Mouse (Mus musculus): Measurements from ENCODE around the gene Sfxn2. TPM values are rescaled to one million over a fixed set of nuclear protein-coding genes. Genes with fewer than 3 reads are reported as not detected.

Gene Sfxn2
- polyA plus RNA-seq, 1 experiment from 2014 or later, result 12.9 TPM

DNA sequence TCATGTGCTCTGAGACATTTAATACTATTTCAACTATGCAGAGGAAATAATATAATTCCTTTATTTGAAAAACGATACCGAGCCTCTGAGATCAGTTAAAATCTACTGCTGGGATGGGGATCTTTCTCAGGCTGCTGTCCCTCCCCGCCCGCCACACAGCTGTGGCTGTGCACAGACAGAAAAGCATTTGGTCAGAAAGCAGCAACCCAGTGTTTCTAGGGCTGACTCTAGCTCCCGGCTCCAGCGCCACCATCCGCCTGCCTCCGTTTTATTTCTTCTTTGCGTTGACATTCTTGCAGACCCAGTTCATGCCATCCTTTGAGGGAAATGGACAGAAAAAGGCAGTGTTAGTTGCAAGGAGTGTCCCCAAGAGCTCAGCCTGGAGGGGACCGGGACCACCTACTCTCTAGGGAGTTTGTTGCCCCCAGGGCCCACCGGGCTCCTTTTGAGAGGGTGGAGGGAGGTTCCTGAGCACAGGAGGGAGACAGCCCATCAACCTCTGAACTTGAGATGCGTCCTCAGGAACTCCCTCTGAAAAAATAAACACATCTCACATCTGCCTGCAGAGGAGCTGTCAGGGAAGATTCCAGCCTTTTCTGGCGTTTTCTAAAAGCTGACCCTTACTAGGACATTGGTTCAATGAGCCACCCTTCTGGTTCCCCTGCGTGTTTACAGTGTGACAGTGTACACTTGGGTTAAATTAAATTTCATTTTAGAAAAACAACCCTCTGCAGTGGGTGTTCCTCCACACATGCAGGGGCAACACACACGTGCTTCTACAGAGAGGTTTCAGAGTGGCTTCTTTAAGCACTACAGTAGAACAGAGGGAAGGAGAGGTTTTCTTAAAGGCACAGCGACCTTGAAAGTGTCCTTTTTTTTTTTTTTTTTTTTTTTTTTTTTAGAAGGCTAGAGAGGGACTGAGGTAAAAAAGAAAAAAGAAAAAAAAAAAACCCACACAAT, 41.8 kb upstream of the Sfxn2 start:
- peak overlapping the region; percentile 92 for H3K27ac ChIP-seq (replicated peaks)
- no peaks in the 10 kb centered on the region for H3K9me3 ChIP-seq
- 11% methylated on average over 16 of the region's 16 CpGs for WGBS
- H3K9ac ChIP-seq, result peak overlapping the region; percentile 69
- no peak for ATAC-seq (ENCODE audit: low read depth)
- no peak overlapping the region for H3K4me3 ChIP-seq
- no peaks in the 10 kb centered on the region for H3K27me3 ChIP-seq
- H3K4me1 ChIP-seq (replicated peaks), result peaks cover 86% of the 10 kb centered on the region
- peaks cover 6% of the 10 kb centered on the region for H3K36me3 ChIP-seq
- H3K4me2 ChIP-seq, result peak overlapping the region; percentile 59

DNA sequence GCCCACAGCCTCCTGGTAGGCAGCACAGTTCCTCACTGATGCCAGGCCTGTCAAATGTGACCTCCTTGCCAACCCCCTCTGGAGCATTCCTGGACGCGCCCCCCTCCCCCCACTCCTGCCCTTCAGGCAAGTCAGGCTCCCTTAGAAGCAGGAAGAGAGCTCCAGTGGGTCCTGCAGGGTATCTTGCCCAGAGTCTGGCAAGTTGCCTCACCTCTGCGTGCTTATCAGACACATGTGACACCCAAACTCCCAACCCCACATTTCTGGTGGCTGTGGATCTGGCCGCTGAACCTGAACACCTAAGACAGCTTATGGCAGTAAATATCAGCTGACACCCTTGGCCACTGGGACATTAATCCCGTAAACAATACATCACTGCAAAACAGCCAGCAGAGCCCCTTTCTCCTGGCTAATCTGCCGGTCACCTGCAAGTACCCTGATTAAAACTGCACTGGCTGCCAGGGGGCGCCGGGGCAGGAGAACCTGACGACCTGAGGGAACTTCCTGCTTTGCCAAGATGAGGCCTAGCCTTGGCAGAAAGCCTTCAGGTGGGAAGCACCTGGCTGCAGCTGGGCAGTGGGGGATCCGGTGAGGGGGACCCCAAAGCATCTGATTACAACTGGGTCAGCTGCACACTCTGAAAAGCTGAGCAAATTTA, 41.0 kb upstream of the Sfxn2 start:
- Histone ChIP-seq H3K4me1 (replicated peaks) (peaks cover 79% of the 10 kb centered on the region), H3K9me3 (no peaks in the 10 kb centered on the region), H3K36me3 (peaks cover 10% of the 10 kb centered on the region), H3K4me2 (no peak overlapping the region), H3K27me3 (no peaks in the 10 kb centered on the region), H3K9ac (peak overlapping the region; percentile 52), H3K27ac (replicated peaks) (peak overlapping the region; percentile 78), H3K4me3 (no peak overlapping the region)
- WGBS, result 12% methylated on average over 10 of the region's 10 CpGs
- ATAC-seq (ENCODE audit: low read depth), result no peak

DNA sequence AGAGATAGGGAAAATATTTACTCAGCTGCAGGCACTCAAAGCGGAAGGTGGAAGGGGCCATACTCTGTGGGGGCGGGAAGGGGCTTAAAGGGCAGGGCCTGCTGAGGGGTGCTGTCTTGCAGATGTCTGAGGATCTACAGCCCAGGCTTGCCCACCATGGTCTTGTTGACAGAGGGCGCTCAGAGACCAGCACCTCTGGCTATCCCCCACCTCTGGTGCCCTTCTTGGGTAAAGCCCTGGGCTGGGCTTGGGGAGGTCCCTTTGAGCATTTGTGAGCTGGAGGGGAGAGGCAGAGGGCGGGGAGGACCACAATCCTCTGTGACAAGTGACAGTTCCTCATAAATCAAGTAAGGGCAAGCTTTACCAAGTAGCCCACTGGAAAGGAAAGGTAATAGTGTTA, 40.1 kb upstream of the Sfxn2 start:
- WGBS, result 50% methylated on average over 4 of the region's 4 CpGs
- no peak overlapping the region for H3K4me2 ChIP-seq
- no peaks in the 10 kb centered on the region for H3K27me3 ChIP-seq
- no peak for ATAC-seq (ENCODE audit: low read depth)
- peak overlapping the region; percentile 52; the same call in 1 of the 2 replicates for H3K9ac ChIP-seq
- H3K4me1 ChIP-seq (replicated peaks), result peaks cover 70% of the 10 kb centered on the region
- H3K27ac ChIP-seq (replicated peaks), result peak overlapping the region; percentile 78
- H3K4me3 ChIP-seq, result no peak overlapping the region
- H3K36me3 ChIP-seq, result peaks cover 10% of the 10 kb centered on the region
- H3K9me3 ChIP-seq, result no peaks in the 10 kb centered on the region

DNA sequence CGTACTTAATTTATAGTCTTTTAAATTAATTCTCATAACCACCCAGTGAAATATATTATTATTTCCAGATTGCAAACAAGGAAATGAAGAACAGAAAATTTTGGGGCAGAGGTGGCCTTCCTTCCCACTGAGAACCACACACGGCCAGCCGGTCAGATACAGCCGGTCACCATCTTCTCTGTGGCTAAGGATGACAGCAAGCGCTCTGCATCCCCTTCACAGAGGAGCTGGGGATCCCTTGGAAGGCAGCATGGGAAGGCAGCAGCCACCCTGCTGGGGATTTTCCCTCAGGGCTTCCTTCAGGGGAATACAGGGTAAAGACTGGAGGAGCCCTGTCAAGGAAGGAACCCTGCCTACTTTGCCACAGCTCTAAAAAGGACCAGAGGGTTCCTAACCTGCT, 39.6 kb upstream of the Sfxn2 start:
- H3K4me1 ChIP-seq (replicated peaks), result peaks cover 66% of the 10 kb centered on the region

DNA sequence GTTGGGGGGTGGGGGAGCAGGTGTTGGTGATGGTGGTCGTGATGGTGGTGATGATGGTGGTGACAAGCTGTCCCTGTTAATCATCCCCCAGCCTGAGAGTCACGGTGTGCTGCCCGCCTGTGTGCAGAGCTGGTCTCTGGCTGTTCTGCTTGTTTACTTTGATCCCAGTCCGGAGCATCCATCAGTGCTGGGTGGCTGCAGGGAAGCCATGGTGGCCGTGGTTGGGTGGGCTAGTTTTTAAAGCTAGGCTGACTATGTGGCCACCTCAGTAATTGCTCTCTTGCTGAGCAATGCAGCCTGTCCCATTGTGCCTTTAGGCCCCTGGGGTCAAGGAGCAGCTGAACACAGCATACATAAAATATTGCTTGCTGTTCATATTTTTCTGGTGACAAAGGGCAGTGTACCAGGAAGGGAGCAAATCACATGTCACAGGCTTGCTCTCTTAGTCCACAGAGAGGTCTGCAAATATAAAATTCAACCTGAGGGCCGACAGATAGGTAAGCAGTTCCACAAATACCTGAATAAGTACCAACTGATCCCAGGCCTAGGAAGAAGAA, 38.5 kb upstream of the Sfxn2 start:
- WGBS, result 24% methylated on average over 6 of the region's 6 CpGs
- H3K4me1 ChIP-seq (replicated peaks), result peaks cover 55% of the 10 kb centered on the region

More for the DNA sequence above, 39.6 kb upstream of the Sfxn2 start:
- WGBS, result 50% methylated on average over 5 of the region's 5 CpGs
- Histone ChIP-seq H3K9me3 (no peaks in the 10 kb centered on the region), H3K4me3 (no peak overlapping the region), H3K27ac (replicated peaks) (peak overlapping the region; percentile 67), H3K27me3 (no peaks in the 10 kb centered on the region), H3K4me2 (no peak overlapping the region), H3K36me3 (peaks cover 10% of the 10 kb centered on the region), H3K9ac (peak overlapping the region; percentile 19; the same call in 1 of the 2 replicates)
- ATAC-seq (ENCODE audit: low read depth), result no peak

DNA sequence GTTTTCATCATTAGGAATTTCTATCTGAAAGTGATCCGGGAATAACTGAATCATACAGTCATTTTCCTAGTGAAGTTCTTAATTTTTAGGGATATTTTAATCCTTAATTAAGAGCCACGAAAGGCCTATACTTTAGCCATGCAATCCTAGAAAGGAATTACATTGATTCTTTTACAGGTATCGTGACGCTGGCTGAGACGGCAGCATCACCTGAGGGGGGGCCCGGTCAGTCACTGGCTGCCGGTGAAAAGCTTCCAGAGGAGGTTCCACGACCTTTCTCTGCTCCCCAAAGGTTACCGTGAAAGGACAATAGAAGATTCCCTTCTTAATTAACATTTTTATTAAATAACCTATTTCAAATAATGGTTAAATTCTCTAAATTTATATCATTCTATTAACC, 35.8 kb upstream of the Sfxn2 start:
- H3K9ac ChIP-seq, result no peak overlapping the region
- 95% methylated on average over 9 of the region's 9 CpGs for WGBS
- H3K9me3 ChIP-seq, result no peaks in the 10 kb centered on the region
- no peaks in the 10 kb centered on the region for H3K27me3 ChIP-seq
- H3K4me2 ChIP-seq, result no peak overlapping the region
- H3K4me1 ChIP-seq (replicated peaks), result peaks cover 27% of the 10 kb centered on the region
- no peak for ATAC-seq (ENCODE audit: low read depth)
- no peak overlapping the region for H3K27ac ChIP-seq (replicated peaks)
- no peak overlapping the region for H3K4me3 ChIP-seq
- H3K36me3 ChIP-seq, result peaks cover 37% of the 10 kb centered on the region

More for the DNA sequence above, 38.5 kb upstream of the Sfxn2 start:
- Histone ChIP-seq H3K36me3 (peaks cover 14% of the 10 kb centered on the region), H3K9ac (no peak overlapping the region), H3K27ac (replicated peaks) (peak overlapping the region; percentile 7; the same call in 1 of the 2 replicates), H3K4me2 (no peak overlapping the region), H3K27me3 (no peaks in the 10 kb centered on the region), H3K9me3 (no peaks in the 10 kb centered on the region), H3K4me3 (no peak overlapping the region)
- no peak for ATAC-seq (ENCODE audit: low read depth)

DNA sequence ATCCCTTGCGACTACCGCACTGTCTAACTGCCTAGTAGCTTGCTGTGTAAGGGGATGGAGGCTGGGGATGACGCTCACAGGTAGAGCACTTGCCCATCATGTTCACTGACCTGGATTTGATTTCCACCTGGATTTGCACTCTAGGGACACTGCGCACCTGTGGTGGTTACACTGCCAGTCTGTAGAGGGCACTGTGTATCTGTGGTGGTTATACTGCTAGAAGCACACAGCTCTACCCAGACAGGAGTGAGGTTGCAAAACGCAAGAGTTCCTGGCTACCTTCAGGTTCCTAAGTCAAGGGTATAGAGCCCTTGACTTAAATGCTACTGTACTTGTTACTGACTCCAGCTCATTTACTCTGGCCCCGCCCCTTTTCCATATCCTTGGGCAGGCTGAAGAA, 35.0 kb upstream of the Sfxn2 start:
- ATAC-seq (ENCODE audit: low read depth), result no peak
- Histone ChIP-seq H3K27ac (replicated peaks) (no peak overlapping the region), H3K36me3 (peaks cover 45% of the 10 kb centered on the region), H3K4me1 (replicated peaks) (peaks cover 19% of the 10 kb centered on the region), H3K9ac (no peak overlapping the region), H3K4me2 (no peak overlapping the region), H3K4me3 (no peak overlapping the region), H3K9me3 (no peaks in the 10 kb centered on the region), H3K27me3 (no peaks in the 10 kb centered on the region)
- 88% methylated on average over 6 of the region's 6 CpGs for WGBS

DNA sequence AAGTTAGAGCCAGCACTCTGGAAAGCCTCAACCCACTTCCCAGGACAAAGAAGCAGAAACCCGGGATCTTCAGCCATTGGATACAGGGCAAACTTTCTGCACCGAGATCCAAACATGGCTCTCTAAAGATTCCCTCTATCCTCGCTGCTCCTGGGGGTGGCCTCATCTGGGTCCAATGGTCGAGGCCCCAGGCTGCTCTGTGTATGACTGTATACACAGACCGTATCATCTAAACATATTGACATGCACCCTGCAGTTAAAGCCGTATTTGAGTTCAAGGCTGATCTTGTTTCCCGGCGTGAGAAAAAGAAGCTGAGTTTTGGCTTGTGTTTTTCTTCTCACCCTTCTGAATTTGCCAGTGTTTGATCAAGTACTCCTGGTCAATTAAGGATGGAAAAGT, 30.4 kb upstream of the Sfxn2 start:
- WGBS, result 81% methylated on average over 8 of the region's 8 CpGs
- H3K4me2 ChIP-seq, result no peak overlapping the region
- no peak overlapping the region for H3K9ac ChIP-seq
- H3K4me3 ChIP-seq, result no peak overlapping the region
- H3K27ac ChIP-seq (replicated peaks), result no peak overlapping the region
- H3K9me3 ChIP-seq, result no peaks in the 10 kb centered on the region
- H3K4me1 ChIP-seq (replicated peaks), result peaks cover 6% of the 10 kb centered on the region
- peaks cover 57% of the 10 kb centered on the region for H3K36me3 ChIP-seq
- ATAC-seq (ENCODE audit: low read depth), result no peak
- no peaks in the 10 kb centered on the region for H3K27me3 ChIP-seq

DNA sequence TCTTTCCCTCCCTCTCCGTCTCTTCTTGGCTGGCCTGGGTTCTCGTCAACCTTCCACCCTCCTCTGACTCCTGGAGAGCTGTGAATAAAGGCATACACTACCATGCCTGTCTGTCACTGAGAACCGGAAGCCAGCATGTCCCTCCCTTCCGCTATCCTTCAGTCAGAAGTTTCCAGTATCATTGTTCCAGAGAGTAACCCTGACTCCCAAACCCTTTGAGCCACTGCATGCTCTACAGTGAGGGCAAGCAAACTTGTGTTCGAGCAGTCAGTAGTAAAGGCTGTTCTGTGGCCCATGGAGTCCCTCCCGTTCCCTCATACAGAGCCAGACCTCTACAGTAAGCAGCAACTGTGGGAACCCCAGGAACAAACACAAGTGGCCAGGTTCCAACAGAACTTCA, 25.6 kb upstream of the Sfxn2 start:
- Histone ChIP-seq H3K27me3 (no peaks in the 10 kb centered on the region), H3K36me3 (peaks cover 65% of the 10 kb centered on the region), H3K27ac (replicated peaks) (peak overlapping the region; percentile 69), H3K4me2 (no peak overlapping the region), H3K9me3 (no peaks in the 10 kb centered on the region), H3K4me3 (no peak overlapping the region), H3K9ac (no peak overlapping the region), H3K4me1 (replicated peaks) (peaks cover 15% of the 10 kb centered on the region)
- WGBS, result 66% methylated on average over 6 of the region's 6 CpGs
- no peak for ATAC-seq (ENCODE audit: low read depth)

DNA sequence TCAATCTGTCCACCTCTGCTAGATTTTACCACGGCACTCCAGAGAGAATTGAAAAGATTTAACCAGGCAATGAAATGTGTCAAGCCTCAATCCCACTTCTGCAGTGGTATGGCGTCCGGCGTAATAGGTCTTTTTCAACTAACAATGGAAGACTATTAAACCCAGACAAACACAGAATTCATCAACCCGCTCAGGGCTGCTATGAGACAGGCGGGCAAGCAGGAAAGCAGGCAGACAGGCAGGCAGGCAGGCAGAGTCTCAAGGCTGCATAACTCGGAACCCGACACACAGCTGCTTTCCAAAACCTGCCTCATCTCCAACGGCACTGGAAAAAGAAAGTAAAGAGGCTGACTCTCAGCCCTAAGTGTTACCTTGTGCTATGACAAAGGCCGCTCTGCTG, 25.1 kb upstream of the Sfxn2 start:
- peak overlapping the region; percentile 69 for H3K27ac ChIP-seq (replicated peaks)
- H3K27me3 ChIP-seq, result no peaks in the 10 kb centered on the region
- peaks cover 18% of the 10 kb centered on the region for H3K4me1 ChIP-seq (replicated peaks)
- H3K9ac ChIP-seq, result peak overlapping the region; percentile 4; the same call in 1 of the 2 replicates
- no peak overlapping the region for H3K4me3 ChIP-seq
- WGBS, result 41% methylated on average over 10 of the region's 10 CpGs
- H3K9me3 ChIP-seq, result no peaks in the 10 kb centered on the region
- ATAC-seq (ENCODE audit: low read depth), result peak; percentile 49; the same call in 1 of the 2 replicates
- H3K36me3 ChIP-seq, result peaks cover 60% of the 10 kb centered on the region
- H3K4me2 ChIP-seq, result no peak overlapping the region

DNA sequence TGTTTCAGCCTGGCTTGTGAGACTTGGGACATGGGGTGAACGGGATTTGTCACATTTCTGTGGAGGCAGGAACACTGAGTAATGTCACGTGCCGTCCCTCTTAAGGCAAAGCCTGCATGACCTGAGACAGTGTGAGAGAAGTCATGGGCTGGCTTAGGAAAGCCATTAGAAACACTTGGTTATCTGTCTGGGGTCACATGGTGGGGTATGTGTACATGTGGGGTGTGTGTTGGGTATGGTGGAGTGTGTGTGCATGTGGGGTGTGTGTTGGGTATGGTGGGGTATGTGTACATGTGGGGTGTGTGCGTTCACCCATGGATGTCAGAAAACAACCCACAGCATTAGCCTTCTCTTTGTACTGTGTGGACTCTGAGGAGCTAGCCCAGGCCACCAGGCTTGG, 22.8 kb upstream of the Sfxn2 start:
- Histone ChIP-seq H3K27ac (replicated peaks) (no peak overlapping the region), H3K4me1 (replicated peaks) (peaks cover 30% of the 10 kb centered on the region), H3K9ac (no peak overlapping the region), H3K27me3 (no peaks in the 10 kb centered on the region), H3K4me3 (no peak overlapping the region), H3K4me2 (no peak overlapping the region), H3K36me3 (peaks cover 59% of the 10 kb centered on the region), H3K9me3 (no peaks in the 10 kb centered on the region)
- WGBS, result 89% methylated on average over 4 of the region's 4 CpGs
- ATAC-seq (ENCODE audit: low read depth), result no peak

DNA sequence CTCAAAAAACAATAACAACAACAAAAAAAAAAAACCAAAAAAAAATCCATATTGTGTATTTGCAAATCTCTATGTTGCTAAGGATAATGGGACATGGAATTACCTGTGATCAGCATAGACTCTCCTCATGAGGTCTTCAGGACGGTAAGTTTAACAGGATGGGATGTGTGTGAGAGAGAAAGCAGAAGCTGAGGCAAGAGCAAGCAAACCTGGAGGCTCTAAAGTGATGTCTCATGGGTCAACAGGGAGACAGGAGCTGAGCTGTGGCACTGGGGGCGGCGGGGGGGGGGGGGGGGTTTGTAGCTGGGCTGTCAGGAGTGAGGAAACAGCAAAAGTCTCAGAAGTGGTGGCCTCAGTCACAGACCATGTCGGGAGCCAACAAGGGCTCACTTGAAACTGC, 20.7 kb upstream of the Sfxn2 start:
- no peaks in the 10 kb centered on the region for H3K9me3 ChIP-seq
- H3K27me3 ChIP-seq, result no peaks in the 10 kb centered on the region
- 91% methylated on average over 4 of the region's 4 CpGs for WGBS
- ATAC-seq (ENCODE audit: low read depth), result no peak
- no peak overlapping the region for H3K27ac ChIP-seq (replicated peaks)
- no peak overlapping the region for H3K4me2 ChIP-seq
- no peak overlapping the region for H3K4me3 ChIP-seq
- H3K4me1 ChIP-seq (replicated peaks), result peaks cover 26% of the 10 kb centered on the region
- H3K36me3 ChIP-seq, result peaks cover 64% of the 10 kb centered on the region
- H3K9ac ChIP-seq, result no peak overlapping the region
